Mouse (Mus musculus): Measurements from ENCODE around the gene Prss53.
A peak's percentile ranks its signal among the peaks of the same experiment; 100 is the strongest.
"Not testable (repeated sequence)": the region's sequence is repeated elsewhere in the genome, so short reads cannot be mapped to it uniquely, and the experiment has no call there.

Gene Prss53

GRCm38 (mm10) chr7:127912190-127912871 lies 21.6 kb upstream of the Prss53 start, which contains the start of gene Kat8:
Kat8 (plus strand) TSS chr7:127912516.
- DNase-seq (ENCODE audit: low spot score), result peak; percentile 94

- DNase-seq (ENCODE audit: low spot score), result no peak
Observed at GRCm38 (mm10) chr7:127908656-127909055, 17.9 kb upstream of the Prss53 start.

DNA sequence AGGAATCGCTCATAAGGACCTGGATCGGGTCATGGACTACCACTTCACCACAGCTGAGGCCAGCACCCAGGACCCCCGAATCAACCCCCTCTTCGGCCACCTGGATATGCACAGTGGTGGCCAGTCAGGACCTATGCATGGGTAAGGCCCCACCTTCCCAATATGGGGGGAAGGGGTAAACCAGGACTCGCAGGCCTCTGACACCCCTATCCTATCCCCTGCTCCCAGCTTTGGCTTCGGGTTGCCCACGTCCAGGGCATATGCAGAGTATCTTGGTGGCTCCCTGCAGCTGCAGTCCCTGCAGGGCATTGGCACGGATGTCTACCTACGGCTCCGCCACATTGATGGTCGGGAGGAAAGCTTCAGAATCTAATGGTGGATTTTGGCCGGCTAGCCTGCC lies 17.2 kb upstream of the Prss53 start:
- DNase-seq (ENCODE audit: low spot score), result no peak

GRCm38 (mm10) chr7:127903971-127904796 lies 13.4 kb upstream of the Prss53 start, which contains the start of gene Bckdk:
Bckdk (plus strand) TSS chr7:127904082.
- DNase-seq (ENCODE audit: low spot score), result peak; percentile 90

- no peak for DNase-seq (ENCODE audit: low spot score)
Observed at GRCm38 (mm10) chr7:127901772-127902171, 11.0 kb upstream of the Prss53 start.

GRCm38 (mm10) chr7:127899997-127900396 lies 9.2 kb upstream of the Prss53 start:
- no peak for DNase-seq (ENCODE audit: low spot score)

DNA sequence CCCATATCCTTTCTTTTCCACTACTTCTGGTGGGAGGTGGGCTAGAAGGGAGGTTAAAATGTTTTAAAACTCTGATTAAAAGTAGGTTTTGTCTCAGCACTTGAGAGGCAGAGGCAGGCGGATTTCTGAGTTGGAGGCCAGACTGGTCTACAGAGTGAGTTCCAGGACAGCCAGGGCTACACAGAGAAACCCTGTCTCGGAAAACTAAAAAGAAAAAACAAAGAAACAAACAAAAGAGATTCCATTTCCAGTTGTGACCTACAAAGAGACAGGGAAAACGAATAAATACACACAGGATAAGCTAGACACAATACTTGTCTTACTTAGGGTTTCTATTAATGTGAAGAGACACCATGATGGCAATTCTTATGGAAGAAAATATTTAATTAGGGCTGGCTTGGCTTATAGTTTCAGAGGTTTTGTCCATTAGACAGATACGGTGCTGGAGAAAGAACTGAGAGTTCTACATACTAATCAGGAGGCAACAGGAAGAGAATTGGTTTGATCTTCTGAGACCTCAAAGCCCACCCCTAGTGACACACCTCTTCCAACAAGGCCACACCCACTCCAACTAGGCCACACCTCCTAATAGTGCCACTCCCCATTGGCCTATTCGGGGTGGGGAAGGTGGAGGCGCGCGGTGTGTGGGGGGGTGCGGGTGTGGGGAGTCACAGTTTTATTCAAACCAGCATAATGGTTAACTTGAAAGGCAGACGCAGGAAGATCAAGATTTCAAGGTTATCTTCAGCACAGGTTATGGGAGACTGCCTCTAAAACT lies 7.6 kb upstream of the Prss53 start:
- DNase-seq (ENCODE audit: low spot score), result no peak

DNA sequence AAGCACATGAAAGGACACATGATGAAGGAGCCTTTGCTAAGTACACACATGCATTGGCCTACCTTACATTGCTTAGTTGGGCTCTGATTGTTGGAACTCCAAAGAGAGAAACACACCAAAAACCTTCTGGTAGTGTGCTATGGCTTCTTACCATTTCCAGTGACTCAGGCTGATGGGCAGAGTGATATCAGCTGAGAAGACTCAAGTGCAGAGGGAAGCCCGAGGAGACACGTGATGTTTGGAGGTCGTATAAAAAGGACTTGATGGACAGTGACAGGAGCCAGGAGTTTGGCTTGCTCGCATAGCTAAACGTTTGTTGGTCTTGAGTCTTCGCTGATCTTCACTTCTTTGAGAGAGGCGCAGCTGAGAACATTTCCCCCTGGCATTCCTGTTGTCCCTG lies 6.8 kb upstream of the Prss53 start:
- DNase-seq (ENCODE audit: low spot score), result no peak

- DNase-seq (ENCODE audit: low spot score), result peak; percentile 53
Observed at GRCm38 (mm10) chr7:127896384-127896783, 5.6 kb upstream of the Prss53 start.

DNA sequence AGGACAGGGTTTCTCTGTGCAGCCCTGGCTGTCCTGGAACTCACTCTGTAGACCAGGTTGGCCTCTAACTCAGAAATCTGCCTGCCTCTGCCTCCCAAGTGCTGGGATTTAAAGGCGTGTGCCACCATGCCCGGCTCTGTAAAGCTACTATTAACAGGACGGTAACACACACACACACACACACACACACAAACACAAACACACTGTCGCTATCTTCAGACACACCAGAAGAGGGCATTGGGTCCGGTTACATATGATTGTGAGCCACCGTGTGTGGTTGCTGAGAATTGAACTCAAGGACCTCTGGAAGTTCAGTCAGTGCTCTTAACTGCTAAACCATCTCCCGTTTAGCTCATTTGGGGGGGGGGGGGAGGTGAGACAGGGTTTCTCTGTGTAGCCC lies 5.1 kb upstream of the Prss53 start:
- not testable (repeated sequence) for DNase-seq (ENCODE audit: low spot score)

DNA sequence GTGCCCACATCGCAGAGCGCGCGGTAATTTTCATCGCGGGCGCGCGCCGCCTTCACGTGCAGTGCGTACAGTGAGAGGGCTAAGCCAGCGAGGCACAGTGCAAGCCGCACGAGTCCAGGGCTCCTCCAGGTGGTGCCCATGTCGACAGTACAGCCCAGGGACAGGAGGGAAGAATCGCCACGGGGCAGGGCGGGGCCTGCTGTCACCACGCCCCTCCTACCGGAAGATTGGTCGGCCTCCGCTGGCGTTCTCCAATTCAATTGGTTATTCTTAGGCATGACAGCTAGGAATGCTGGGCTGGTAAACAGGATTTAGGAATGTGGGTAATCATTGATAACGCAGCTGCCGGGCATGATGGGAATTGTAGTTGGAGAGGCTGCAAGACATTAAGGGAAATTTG lies 4.7 kb upstream of the Prss53 start, which contains the start of the genes Gm21974 and Vkorc1:
Gm21974 (minus strand) TSS at position 13 of the 400 bp plus-strand sequence.
Vkorc1 (minus strand) TSS at position 176 of the 400 bp plus-strand sequence.
- DNase-seq (ENCODE audit: low spot score), result peak; percentile 97

GRCm38 (mm10) chr7:127894480-127894879 lies 3.7 kb upstream of the Prss53 start:
- DNase-seq (ENCODE audit: low spot score), result no peak

GRCm38 (mm10) chr7:127888821-127889220 lies 1.9 kb downstream of the Prss53 start:
- no peak for DNase-seq (ENCODE audit: low spot score)

- DNase-seq (ENCODE audit: low spot score), result no peak
Observed at GRCm38 (mm10) chr7:127887781-127888180, 3.0 kb downstream of the Prss53 start.

GRCm38 (mm10) chr7:127887191-127887590 lies 3.6 kb downstream of the Prss53 start:
- DNase-seq (ENCODE audit: low spot score), result no peak

GRCm38 (mm10) chr7:127886551-127886950 lies 4.2 kb downstream of the Prss53 start:
- DNase-seq (ENCODE audit: low spot score), result no peak

GRCm38 (mm10) chr7:127885951-127886350 lies 4.8 kb downstream of the Prss53 start:
- no peak for DNase-seq (ENCODE audit: low spot score)

DNA sequence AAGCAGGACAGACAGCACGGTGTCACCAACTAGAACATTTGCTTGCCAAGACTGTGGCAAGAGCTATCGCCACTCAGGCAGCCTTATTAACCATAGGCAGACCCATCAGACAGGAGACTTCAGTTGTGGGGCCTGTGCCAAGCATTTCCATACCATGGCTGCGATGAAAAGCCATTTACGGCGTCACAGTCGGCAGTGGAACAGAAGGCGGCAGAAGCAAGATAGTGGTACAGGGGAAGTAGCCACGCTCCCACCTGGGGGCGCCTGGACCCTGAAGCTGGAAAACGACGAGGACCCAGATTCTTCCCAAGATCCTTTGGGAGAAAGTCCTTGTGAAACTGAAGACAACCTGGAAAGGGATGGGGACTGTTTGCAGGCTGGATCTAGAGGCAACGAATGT lies 10.3 kb downstream of the Prss53 start:
- DNase-seq (ENCODE audit: low spot score), result no peak

GRCm38 (mm10) chr7:127879301-127879700 lies 11.5 kb downstream of the Prss53 start:
- no peak for DNase-seq (ENCODE audit: low spot score)

GRCm38 (mm10) chr7:127876467-127877348 lies 14.1 kb downstream of the Prss53 start, which contains the start of gene Zfp668:
Zfp668 (minus strand) TSS chr7:127876828.
- peak; percentile 97 for DNase-seq (ENCODE audit: low spot score)

DNA sequence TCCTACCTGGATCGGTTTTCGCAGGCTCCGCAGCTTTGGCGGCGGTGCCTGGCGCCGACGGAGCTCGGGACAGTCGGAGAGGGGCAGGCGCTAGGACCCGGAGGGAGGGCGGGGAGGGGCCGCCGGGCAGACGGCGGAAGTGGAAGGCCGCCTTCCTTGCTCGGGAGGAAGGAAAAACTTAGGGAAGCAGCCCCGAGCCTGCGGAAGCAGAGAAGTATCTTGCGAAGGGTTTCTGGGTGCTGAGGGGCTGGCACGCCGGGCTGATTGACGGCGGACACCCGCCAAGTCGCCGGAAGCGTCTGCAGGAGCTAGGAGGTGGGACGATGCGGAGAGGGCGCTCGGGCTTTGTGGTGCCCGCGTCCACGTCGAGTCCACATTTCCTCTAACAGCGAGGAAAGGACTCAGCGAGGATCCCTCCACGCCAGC lies 14.7 kb downstream of the Prss53 start, which contains the start of gene Zfp646:
Zfp646 (plus strand) TSS at position 181 of the 426 bp plus-strand sequence.
- DNase-seq (ENCODE audit: low spot score), result peak; percentile 81
